Mouse (Mus musculus) NIH3T3 (cell line): ENCODE data around the gene Cdcp1.

ENCODE experiments used
- DNase-seq: peaks from one replicate; pipeline ENCODE4 v3.0.0-alpha.2; 2012; ENCODE audit warnings: low read depth

The Cdcp1 gene

DNA sequence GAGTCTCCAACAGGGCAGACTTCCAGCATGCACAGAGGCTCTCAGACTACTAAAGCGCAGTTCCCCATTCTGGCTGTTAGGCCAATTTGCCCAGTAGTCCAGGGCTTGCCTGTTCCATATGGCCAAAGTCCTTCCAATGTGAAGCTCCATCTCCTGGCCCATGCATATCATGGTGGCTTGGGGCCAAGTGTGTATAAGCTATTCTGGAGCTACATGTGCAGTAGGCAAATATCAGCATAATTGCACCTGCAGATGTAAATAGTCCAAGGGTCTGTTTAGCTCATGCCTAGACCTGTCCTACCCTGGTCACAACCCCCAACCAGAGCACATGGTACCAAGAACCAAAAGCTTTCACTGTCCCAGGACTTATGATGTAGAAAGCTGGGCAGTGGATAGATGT is 7.9 kb downstream of the Cdcp1 start:
- DNase-seq, result no peak

DNA sequence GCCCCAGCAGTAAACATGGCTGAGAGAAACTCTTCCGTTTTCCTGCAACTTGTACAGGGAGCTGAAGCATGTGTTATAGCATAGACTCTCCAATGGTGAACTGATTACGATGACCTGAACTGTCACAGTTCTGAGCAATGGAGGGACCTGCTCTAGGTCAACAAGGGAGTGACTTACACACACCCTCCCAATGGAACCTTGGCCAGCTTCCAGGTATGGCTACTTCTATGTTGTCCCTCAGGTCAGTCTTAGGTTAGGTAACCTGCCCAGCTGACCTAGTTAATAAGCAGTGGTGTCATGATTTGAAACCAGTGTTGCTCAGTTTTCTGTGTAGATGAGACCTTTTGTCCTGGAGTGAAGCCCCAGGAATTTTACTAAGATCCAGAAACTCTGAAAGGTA is 8.9 kb downstream of the Cdcp1 start:
- DNase-seq, result no peak

DNA sequence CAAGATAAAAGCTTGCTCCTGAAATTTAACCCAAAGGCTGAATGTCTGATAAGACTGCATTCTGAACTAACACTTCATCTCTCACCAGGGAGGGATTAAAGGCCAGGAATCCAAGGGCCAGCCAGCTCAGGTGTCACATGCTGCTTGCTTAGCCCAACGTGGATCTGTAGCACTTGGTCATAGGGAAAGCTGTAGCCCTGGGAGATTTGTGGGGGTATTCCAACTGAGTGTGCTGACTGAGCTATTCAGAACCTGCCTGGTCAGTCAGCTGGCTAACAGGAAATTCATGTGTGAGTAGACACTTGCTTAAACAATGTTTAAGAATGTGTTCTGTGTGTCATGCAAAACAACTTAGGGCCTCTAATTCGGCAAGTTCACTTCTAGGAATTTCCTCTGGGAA is 9.3 kb downstream of the Cdcp1 start:
- no peak for DNase-seq

DNA sequence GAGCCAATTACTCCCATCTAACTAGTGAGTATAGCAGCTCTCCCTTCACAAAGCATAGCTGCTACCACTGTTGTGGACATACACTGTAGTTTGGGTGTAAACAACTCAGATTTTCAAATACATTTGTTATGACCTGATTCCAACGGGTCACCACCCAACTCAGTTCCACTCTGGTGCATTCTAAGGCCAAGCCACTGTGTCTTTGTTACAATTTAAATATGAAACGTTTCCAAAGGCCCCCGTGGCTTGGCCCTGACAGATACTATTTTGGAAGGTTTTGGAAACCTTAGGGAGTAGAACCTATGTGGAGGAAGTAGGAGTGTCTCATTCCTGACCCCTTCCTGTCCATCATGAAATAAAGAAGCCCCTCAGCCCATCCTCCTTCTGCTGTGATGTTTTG is 15.7 kb downstream of the Cdcp1 start:
- no peak for DNase-seq

DNA sequence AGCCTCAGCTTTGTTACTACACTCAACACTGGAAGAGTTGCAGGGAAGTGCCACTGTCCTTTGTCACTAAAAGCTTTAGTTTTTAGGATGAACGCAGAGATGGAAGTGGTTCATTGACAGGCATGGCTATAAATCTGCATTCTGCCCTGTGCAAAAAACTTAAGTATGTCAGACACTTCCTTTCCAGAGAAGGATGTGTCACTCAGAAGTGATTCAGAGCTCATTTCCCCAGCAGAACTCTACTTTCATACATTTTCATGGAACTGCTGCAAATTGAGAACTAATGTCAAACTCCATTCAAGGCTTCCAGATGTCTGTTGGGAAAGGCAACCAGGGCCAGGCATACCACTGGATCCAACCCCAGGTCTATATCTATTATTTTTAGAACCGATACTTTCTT is 27.6 kb downstream of the Cdcp1 start:
- peak; percentile 57 for DNase-seq

DNA sequence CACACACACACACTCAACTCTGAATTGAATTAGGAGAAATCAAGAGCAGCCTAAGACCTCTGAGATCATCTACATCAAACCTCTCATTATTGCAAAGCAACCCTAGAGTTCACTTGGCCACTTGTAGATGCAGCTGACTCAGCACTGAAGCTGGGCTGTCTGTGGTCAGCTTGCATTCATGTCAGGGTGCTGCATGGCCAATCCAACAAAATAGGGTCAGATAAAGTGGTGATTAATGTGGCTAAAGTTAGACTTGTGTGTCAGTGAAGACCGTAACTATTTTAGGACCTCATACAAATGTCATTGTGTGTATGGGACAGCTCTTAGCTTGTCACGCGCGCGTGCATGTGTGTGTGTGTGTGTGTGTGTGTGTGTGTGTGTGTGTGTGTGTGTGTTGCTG is 28.2 kb downstream of the Cdcp1 start:
- DNase-seq, result peak; percentile 72

DNA sequence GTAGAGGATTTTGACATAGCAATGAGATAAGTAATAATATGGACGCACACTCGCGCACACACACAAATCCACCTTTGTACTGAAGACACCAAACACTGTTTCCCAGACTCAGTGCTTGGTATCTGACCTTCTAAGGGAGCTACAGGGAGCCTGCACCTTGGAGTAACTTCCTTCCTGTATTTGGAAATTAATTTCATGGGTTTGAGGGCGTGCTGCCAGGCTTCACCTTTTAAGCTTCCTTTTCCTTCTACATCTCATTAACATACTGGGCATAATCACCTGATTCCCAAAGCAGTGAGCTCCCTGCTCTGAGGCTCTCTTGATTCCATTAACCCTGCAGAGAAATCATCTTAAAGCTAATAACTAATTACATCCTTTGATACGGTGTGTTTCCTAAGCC is 29.7 kb downstream of the Cdcp1 start:
- DNase-seq, result no peak

DNA sequence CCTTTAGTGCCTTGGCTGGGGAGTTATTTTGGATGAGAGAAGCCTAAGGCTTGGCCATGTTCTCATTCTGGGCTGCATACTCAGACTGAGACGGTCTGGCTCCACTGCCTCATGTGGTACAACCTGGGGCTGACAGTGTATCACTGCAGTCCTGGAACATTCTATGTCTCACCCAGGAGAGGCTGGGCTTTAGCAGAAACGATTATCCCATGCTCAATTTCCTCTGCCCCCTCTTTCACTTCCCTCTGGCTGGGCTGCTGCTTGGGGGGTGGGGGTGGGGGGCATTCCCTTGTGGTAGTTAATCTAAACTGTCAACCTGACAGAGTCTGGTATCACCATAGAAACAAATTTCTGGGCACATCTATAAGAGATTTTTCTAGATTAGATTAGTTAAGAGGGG is 30.3 kb downstream of the Cdcp1 start:
- DNase-seq, result peak; percentile 17

DNA sequence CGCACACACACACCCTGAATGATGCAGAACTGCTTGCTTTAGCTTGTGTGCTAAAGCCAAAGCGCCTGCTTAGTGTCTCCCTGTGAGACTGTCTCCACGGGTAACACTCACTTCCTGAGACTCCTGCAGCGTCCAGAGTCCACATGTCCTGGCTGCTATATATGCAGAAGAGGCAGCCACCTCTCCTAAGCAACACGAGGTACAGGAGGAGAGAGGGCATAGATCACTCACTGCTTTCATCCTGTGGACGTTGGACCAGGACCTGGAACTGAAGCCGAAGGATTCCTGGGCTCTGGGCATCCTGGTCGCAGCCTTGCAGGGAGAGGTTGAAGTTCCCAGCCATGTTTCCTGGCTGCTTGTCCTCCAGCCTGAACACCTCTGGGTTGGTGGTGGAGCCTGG is 32.6 kb downstream of the Cdcp1 start:
- DNase-seq, result no peak

DNA sequence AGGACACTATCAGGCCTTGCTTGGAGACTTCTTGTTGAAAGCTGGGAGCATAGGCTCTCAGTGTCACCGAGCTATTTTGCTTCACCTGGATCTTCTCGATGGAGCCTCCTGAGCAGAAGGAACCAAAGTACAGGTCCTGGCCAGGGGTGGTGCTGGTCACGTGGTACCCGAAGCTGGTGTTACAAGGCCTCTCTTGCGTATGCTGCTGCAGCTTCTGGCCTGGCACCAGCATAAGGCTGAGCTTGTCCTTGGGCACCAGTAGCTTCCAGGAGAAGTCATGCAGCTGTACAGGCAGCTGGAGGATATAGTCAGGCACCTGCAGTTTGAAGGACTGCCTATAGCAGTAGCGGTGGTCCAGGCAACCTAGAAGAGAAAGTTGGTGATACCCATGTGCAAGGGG is 35.8 kb downstream of the Cdcp1 start:
- no peak for DNase-seq

DNA sequence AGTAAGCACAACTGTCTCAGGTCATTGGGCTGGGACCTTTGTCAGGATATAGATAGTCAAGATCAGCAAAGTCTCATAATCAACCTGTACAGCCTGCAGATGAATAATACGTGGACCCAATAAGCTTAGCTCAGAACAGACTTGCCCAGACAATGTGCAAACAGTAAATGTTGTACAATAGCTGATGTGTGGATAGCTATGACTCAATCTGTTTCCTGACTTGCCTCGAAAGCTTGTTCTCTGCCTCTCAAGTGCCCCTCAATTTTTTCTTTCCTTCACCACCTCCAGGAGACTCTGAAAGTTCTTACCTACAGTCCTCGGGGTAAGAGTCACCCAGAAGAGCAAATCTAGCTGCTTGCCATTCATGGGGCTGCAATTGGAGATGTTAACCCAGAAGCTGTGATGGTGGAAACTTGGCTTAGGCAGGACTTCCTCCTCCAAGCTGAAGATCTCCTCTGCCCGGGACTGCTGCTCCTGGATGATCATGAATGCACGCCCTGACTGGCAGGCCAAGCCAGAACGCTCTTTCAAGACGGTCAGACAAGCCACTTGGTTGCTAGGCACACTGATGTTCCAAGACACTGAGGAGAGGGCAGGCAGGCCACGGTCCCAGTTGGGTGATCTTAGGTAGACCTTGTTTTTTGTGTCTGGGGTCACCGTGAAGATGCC is 38.3 kb downstream of the Cdcp1 start:
- no peak for DNase-seq

DNA sequence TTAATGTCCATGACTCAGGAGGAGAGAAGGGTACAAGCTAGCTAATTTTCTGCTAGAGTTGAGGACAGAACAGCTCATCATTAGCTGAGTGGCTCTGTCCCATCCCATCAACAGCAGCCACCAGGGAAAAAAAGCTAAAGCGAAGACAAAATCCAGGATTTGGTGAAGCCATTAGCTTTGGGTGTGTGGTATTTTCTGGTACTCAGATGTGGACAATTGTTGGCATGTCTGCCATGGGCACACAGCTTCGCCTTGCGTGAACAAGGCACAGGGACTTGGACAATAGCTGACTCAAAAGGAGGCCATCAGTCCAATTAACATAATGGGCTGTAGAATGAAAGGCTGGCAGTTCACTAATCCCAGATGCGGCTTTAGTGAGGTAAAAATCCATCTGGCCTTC is 41.5 kb downstream of the Cdcp1 start:
- no peak for DNase-seq

DNA sequence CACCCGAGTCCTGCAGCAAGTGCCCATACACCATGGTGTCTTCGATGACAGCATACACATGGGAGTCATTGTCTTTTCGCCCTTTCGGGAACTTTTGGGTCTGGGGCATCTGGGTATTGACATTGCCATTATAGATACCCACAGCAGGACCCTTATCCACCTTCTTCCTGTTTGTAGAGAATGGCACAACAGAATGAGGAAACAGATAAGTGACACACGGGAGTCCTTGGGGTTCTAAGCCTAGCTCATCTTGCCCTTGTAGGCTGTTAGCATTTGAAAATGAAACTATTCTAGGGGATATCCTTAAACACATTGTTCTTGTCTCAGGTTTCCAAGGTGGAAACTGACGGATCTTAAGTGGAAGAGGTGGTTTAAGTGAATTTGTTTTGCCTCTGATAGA is 42.1 kb downstream of the Cdcp1 start:
- DNase-seq, result no peak

DNA sequence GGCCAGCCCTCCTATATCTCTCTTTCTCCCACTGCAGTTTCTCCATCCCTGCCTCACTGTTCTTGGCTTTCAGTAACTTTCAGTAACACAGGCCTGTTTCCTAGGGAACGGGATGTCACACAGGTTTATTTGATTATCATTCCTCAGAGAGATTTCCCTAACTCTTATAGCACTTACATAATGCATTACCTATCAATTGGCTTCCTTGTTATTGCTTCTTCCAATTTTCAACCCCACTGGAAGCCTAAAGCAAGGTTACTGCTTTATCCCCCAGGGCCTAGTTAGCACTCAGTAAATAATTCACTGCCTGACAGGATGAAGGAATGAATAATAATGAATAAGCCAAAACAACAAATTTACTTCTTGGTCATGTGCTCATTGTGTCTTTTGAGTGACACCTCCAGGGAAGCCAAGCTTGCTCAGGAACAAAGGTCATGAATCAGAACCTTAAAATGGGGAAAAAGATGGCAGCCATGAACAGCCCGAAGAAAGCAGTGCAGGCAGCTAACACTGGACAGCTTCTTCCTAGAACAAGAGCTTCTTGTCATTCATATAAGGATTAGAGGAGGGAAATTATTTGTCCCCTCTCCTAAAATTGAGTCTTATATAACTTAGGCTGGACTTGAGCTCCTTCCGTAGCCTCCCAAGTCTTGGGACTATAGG is 49.9 kb downstream of the Cdcp1 start:
- DNase-seq, result peak; percentile 60

DNA sequence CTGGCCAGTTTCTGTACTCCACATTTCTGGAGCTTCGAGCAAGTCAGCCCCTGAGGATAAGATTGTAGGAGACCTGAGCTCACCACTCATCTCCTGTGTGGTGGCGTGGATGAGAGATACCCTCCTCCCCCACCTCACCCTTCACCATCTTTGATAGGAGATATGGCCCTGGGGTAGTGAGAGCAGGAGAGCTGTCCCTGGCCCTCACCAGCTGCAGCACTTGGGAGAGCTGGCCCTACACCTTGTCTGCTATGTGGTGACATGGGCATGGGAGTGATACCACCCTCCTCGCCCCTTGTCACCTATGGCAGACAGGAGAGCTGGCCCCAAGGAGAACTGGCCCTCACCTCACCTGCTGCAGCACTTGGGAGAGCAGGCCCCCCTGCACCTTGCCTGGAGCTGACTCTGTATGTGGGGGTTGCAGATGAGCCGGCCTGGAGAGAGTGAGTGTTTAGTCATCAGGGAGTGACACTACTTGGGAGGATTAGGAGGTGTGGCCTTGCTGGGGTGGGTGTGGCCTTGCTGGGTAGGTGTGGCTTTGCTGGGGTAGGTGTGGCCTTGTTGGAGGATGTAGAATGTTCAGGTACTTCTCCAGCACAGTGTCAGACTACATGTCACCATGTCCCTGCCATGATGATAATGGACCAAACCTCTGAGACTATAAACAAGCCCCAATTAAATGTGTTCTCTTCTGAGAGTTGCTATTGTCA is 52.7 kb downstream of the Cdcp1 start:
- no peak for DNase-seq

DNA sequence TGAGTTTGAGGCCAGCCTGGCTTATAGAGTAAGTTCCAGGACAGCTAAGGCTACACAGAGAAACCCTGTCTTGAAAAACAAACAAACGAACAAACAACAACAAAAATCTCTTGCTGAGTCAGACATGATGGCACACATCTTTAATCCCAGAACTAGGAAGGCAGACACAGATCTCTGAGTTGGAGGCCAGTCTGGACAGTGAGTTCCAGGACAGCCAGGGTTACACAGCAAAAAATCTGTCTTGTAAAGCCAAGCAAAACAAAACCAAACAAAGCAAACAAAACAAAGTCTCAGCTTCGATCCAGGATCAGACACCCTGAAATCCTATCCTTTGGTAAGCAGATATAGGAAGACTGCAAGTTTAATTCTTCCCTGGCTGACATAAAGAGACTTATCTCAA is 54.0 kb downstream of the Cdcp1 start:
- DNase-seq, result no peak

DNA sequence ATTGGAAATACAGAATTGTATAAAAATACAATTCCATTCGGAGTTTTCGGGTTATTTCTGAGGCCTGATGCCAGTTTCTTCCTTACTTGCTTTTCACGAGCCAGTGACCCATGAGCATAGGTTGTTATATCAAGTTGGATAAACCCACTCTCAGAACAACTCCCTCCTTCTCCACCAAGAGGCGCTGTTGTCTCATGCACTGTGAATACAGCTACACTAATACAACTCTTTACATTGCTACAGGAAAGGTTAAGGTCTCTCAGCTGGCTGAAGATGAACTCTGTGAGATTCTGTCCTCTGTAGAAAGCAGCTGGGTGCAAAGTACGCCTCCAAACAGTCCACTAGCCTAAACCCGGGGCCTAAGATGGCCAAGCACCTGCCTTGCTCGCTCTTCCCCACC is 56.5 kb downstream of the Cdcp1 start:
- DNase-seq, result peak; percentile 90

DNA sequence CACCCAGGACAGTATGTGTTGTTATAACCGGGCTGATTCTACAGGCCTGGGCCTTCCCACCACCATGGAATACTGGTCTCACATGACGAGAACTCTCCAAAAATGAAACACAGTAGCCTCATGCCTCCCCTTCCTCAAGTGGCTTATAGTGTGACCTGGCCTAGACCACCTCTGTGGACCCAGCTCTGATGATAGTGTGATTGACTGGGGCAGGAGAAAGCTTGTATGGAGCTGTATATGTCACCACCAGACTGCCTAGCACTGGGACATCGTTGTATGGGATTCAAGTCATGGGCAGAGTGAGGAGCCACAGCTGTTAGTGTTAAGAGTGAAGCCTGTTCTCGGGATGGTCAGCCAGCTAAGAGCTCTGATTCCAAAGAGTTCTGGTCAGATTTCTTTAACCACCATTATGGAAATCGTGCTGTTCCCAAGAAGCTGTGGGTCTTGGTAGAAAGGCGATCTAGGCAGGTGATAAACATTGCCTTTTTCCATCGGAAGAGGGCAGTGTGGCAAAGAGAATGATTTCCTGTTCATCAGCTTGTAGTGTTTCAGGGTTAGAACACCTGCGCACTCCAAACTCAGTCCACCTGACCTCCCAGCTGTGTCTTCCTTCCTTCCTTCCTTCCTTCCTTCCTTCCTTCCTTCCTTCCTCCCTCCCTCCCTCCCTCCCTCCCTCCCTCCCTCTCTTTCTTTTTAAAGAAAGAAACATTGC is 57.6 kb downstream of the Cdcp1 start:
- peak; percentile 67 for DNase-seq

DNA sequence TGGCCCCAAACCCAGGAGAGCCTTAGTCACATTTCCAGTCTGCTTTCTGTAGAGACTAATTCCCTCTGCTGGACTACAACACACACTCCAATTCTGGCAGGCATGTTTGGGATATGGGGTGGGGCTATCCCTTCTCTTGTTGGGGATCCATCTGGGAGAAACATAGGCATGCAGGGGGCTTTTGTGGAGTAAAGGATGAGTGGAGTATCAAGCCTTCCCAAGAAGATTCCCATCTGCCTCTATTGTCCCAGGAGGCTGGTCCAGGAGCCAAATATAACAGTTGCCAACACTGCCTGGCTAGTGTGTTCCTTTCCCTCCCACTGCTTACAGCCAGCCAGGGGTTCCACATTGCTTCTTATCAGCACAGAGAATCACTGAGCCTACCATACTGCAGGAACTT is 58.1 kb downstream of the Cdcp1 start:
- peak; percentile 76 for DNase-seq

DNA sequence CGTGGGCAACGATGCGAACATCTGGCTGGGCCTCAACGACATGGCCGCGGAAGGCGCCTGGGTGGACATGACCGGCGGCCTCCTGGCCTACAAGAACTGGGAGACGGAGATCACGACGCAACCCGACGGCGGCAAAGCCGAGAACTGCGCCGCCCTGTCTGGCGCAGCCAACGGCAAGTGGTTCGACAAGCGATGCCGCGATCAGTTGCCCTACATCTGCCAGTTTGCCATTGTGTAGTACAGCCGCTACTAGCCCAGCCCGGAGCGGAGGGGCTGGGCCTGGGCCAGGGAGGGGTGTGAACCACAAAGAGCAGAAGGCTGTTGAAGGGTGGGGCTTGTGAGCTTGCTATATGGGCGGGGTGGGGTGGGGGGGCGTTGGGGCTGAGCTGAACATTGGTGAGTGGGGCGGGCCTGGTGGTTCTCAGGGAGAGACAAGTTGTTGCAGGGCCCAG is 58.9 kb downstream of the Cdcp1 start:
- DNase-seq, result peak; percentile 70

DNA sequence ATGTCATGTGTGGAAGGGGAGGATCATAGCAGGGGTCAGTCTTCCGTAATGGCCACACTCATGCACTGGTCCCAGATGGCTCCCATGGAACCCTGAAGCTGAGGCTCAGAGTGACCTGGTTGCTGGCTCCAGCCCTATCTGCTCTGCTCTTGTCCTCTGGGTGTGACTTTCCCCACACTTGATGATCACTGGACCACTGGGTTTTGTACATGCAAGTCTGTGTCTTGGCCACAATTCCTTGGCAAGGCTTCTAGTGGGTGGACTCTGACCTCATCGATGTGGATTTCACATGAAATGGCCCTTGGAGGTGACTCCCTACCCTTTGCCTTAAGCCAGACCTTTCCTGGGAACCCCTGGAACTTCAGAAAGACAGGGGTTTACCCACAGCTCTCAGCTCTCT is 62.7 kb downstream of the Cdcp1 start:
- peak; percentile 33 for DNase-seq

DNA sequence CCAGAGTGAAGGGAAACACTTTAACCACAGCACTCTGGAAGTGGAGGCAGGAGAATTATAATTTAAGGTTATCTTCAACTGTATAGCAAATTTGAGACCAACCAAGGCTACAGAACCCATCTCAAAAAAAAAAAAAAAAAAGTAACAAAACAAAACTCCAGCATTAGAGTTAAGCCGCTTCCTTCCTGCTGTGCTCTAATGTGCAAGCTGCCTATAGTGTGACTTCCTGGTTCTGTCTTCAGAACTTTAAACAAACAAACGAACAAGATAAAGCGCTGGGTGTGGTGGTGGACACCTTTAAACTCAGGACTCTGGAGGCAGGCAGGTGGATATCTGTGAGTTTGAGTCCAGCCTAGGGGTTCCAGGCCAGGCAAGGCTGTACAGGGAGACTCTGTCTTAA is 63.8 kb downstream of the Cdcp1 start:
- no peak for DNase-seq

DNA sequence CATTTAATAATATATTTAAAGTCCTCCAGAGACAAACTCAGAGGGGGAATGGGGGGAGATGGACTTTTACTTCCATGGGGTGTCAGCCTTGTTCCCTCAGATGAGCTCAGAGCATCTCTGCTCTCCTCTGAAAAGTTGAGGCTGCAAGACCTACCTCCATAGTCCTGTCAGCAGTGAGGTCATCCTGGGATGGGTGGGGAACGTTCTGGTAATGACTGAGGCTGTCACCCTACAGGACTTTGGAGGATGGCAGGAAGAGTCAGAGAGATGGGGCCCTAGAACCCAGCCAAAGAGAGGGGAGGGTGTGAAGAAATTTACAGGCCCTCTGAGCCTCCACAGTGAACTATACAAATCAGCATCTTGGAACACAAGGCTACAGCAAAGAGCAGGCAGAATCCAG is 64.3 kb downstream of the Cdcp1 start:
- DNase-seq, result no peak
